Mouse (Mus musculus) midbrain, embryonic 10.5 days (tissue): ENCODE data around the gene Hoxd9. TPM values are rescaled to one million over a fixed set of nuclear protein-coding genes. Genes with fewer than 3 reads are reported as not detected.

Experiments
- DNase-seq: peaks from one replicate; pipeline ENCODE4 v3.0.0-alpha.2; 2017; ENCODE audit warnings: low spot score
- H3K27ac ChIP-seq: fragments of 300-500 bp; sonication (generic); replicated peaks from 2 replicates; pipeline ENCODE4 v1.5.1; 2016; ENCODE audit warnings: mild to moderate bottlenecking
- H3K27me3 ChIP-seq: fragments of 300-500 bp; sonication (generic); 2 replicates; pipeline ENCODE4 v1.6.1; 2016; ENCODE audit warnings: low read depth, mild to moderate bottlenecking; ENCODE audit not compliant: poor library complexity, severe bottlenecking
- H3K36me3 ChIP-seq: fragments of 300-500 bp; sonication (generic); 2 replicates; pipeline ENCODE4 v1.6.1; 2016; ENCODE audit warnings: mild to moderate bottlenecking, moderate library complexity
- H3K4me1 ChIP-seq: fragments of 300-500 bp; sonication (generic); 2 replicates; pipeline ENCODE4 v1.6.1; 2016
- H3K4me3 ChIP-seq: fragments of 300-500 bp; sonication (generic); 2 replicates; pipeline ENCODE4 v1.5.1; 2016; ENCODE audit warnings: mild to moderate bottlenecking, moderate library complexity
- H3K9me3 ChIP-seq: fragments of 300-500 bp; sonication (generic); replicated peaks from 2 replicates; pipeline ENCODE4 v1.6.1; 2016; ENCODE audit warnings: mild to moderate bottlenecking
- WGBS: fragments of 180-500 bp; shearing (Covaris S2); methylation state at CpG from one replicate; pipeline ENCODE4 v1.1.7; 2016; 5-methylcytosine and 5-hydroxymethylcytosine counted together
- polyA plus RNA-seq: library from polyadenylated mRNA; unstranded; fragments of >200 nt; fragmentation: Nextera tagmentation; extraction: Ambion mirVana; gene quantifications from 2 replicates; pipeline ENCODE4 v1.2.1, GENCODE M21; 2016

Hoxd9 gene
- polyA plus RNA-seq, 1 experiment from 2014 or later, result not detected

- WGBS, result 0% methylated on average over 16 of the region's 16 CpGs
- Histone ChIP-seq H3K36me3 (no peaks in the 10 kb centered on the region), H3K4me3 (no peak overlapping the region), H3K9me3 (no peaks in the 10 kb centered on the region), H3K4me1 (peaks cover 12% of the 10 kb centered on the region; the same call in 1 of the 2 replicates), H3K27me3 (peaks cover 100% of the 10 kb centered on the region), H3K27ac (no peak overlapping the region)
- peak; percentile 47 for DNase-seq
Observed at GRCm38 (mm10) chr2:74733317-74733661, 35.8 kb downstream of the Hoxd9 start.

- DNase-seq, result peak; percentile 55
- no peak overlapping the region for H3K27ac ChIP-seq
- H3K4me3 ChIP-seq, result no peak overlapping the region
- peaks cover 12% of the 10 kb centered on the region; the same call in 1 of the 2 replicates for H3K4me1 ChIP-seq
- H3K27me3 ChIP-seq, result peaks cover 100% of the 10 kb centered on the region
- H3K36me3 ChIP-seq, result no peaks in the 10 kb centered on the region
- H3K9me3 ChIP-seq, result no peaks in the 10 kb centered on the region
- WGBS, result 0% methylated on average over 6 of the region's 6 CpGs
Observed at GRCm38 (mm10) chr2:74733765-74734164, 36.2 kb downstream of the Hoxd9 start.

GRCm38 (mm10) chr2:74734451-74734850 lies 36.9 kb downstream of the Hoxd9 start:
- DNase-seq, result peak; percentile 52
- Histone ChIP-seq H3K27ac (no peak overlapping the region), H3K36me3 (no peaks in the 10 kb centered on the region), H3K4me1 (peaks cover 12% of the 10 kb centered on the region; the same call in 1 of the 2 replicates), H3K4me3 (no peak overlapping the region), H3K9me3 (no peaks in the 10 kb centered on the region), H3K27me3 (peaks cover 100% of the 10 kb centered on the region)
- WGBS, result under 1% methylated on average over 13 of the region's 13 CpGs

- no peaks in the 10 kb centered on the region for H3K36me3 ChIP-seq
- H3K9me3 ChIP-seq, result no peaks in the 10 kb centered on the region
- H3K4me1 ChIP-seq, result peaks cover 13% of the 10 kb centered on the region; the same call in 1 of the 2 replicates
- WGBS, result under 1% methylated on average over 27 of the region's 27 CpGs
- peaks cover 100% of the 10 kb centered on the region for H3K27me3 ChIP-seq
- no peak overlapping the region for H3K27ac ChIP-seq
- no peak overlapping the region for H3K4me3 ChIP-seq
- peak; percentile 50 for DNase-seq
Observed at GRCm38 (mm10) chr2:74734996-74735811, 37.7 kb downstream of the Hoxd9 start.

GRCm38 (mm10) chr2:74735851-74736687 lies 38.5 kb downstream of the Hoxd9 start:
- H3K4me3 ChIP-seq, result peak overlapping the region; percentile 25; the same call in 1 of the 2 replicates

GRCm38 (mm10) chr2:74736688-74737577 lies 39.4 kb downstream of the Hoxd9 start:
- Histone ChIP-seq H3K36me3 (no peaks in the 10 kb centered on the region), H3K27ac (no peak overlapping the region), H3K4me3 (no peak overlapping the region), H3K27me3 (peaks cover 100% of the 10 kb centered on the region), H3K4me1 (peaks cover 15% of the 10 kb centered on the region; the same call in 1 of the 2 replicates), H3K9me3 (no peaks in the 10 kb centered on the region)
- peak; percentile 48 for DNase-seq
- 3% methylated on average over 15 of the region's 15 CpGs for WGBS

More at GRCm38 (mm10) chr2:74735851-74736687, 38.5 kb downstream of the Hoxd9 start:
- H3K4me1 ChIP-seq, result peaks cover 15% of the 10 kb centered on the region; the same call in 1 of the 2 replicates
- no peak overlapping the region for H3K27ac ChIP-seq
- under 1% methylated on average over 42 of the region's 42 CpGs for WGBS
- H3K36me3 ChIP-seq, result no peaks in the 10 kb centered on the region
- peaks cover 100% of the 10 kb centered on the region for H3K27me3 ChIP-seq
- no peaks in the 10 kb centered on the region for H3K9me3 ChIP-seq
- peak; percentile 63 for DNase-seq

- no peaks in the 10 kb centered on the region for H3K9me3 ChIP-seq
- H3K4me3 ChIP-seq, result no peak overlapping the region
- peaks cover 100% of the 10 kb centered on the region for H3K27me3 ChIP-seq
- no peak overlapping the region for H3K27ac ChIP-seq
- DNase-seq, result peak; percentile 50
- H3K36me3 ChIP-seq, result no peaks in the 10 kb centered on the region
- WGBS, result 3% methylated on average over 7 of the region's 7 CpGs
- peaks cover 15% of the 10 kb centered on the region; the same call in 1 of the 2 replicates for H3K4me1 ChIP-seq
Observed at GRCm38 (mm10) chr2:74737578-74738070, 40.1 kb downstream of the Hoxd9 start.

- peak; percentile 40 for DNase-seq
- WGBS, result under 1% methylated on average over 20 of the region's 20 CpGs
- Histone ChIP-seq H3K36me3 (no peaks in the 10 kb centered on the region), H3K9me3 (no peaks in the 10 kb centered on the region), H3K4me1 (peaks cover 10% of the 10 kb centered on the region; the same call in 1 of the 2 replicates), H3K27me3 (peaks cover 100% of the 10 kb centered on the region), H3K27ac (no peak overlapping the region), H3K4me3 (no peak overlapping the region)
Observed at GRCm38 (mm10) chr2:74738623-74739475, 41.3 kb downstream of the Hoxd9 start.

- no peak overlapping the region for H3K4me3 ChIP-seq
- H3K4me1 ChIP-seq, result peaks cover 10% of the 10 kb centered on the region; the same call in 1 of the 2 replicates
- H3K27me3 ChIP-seq, result peaks cover 100% of the 10 kb centered on the region
- H3K36me3 ChIP-seq, result no peaks in the 10 kb centered on the region
- H3K9me3 ChIP-seq, result no peaks in the 10 kb centered on the region
- DNase-seq, result no peak
- 3% methylated on average over 2 of the region's 2 CpGs for WGBS
- no peak overlapping the region for H3K27ac ChIP-seq
Observed at GRCm38 (mm10) chr2:74739476-74739800, 41.9 kb downstream of the Hoxd9 start.

- Histone ChIP-seq H3K9me3 (no peaks in the 10 kb centered on the region), H3K27ac (no peak overlapping the region), H3K4me3 (no peak overlapping the region), H3K4me1 (peaks cover 10% of the 10 kb centered on the region; the same call in 1 of the 2 replicates), H3K36me3 (no peaks in the 10 kb centered on the region), H3K27me3 (peaks cover 100% of the 10 kb centered on the region)
- no peak for DNase-seq
- WGBS, result 2% methylated on average over 14 of the region's 14 CpGs
Observed at GRCm38 (mm10) chr2:74739869-74740268, 42.3 kb downstream of the Hoxd9 start.

- H3K4me1 ChIP-seq, result peaks cover 10% of the 10 kb centered on the region; the same call in 1 of the 2 replicates
- H3K36me3 ChIP-seq, result no peaks in the 10 kb centered on the region
- H3K27me3 ChIP-seq, result peaks cover 100% of the 10 kb centered on the region
- WGBS, result 1% methylated on average over 43 of the region's 43 CpGs
- DNase-seq, result peak; percentile 64
- no peaks in the 10 kb centered on the region for H3K9me3 ChIP-seq
- no peak overlapping the region for H3K27ac ChIP-seq
- H3K4me3 ChIP-seq, result no peak overlapping the region
Observed at GRCm38 (mm10) chr2:74740311-74741091, 43.0 kb downstream of the Hoxd9 start.
